Mouse (Mus musculus): ENCODE measurements at regions not wholly inside any gene's neighbourhood (a gene's known extent, or its start where the extent isn't known, plus 50 kb on each side); places are given as distances from the start of the nearest gene placed in this dataset.

GRCm38 (mm10) chr15:36881576-36881975 is 126.0 kb downstream of the Zfp706 start:
- ATAC-seq (ENCODE audit: low FRiP score, low read depth) (no peak), DNase-seq (ENCODE audit: low spot score) (no peak)
- Histone ChIP-seq H3K27me3 (ENCODE audit: control insufficient read depth, insufficient read depth, low read length) (no peaks in the 10 kb centered on the region), H3K9me3 (ENCODE audit: control insufficient read depth, low read length) (no peaks in the 10 kb centered on the region), H3K36me3 (ENCODE audit: control insufficient read depth, insufficient read depth, low read length) (no peaks in the 10 kb centered on the region), H3K4me1 (ENCODE audit: control insufficient read depth, insufficient read depth, low read length) (no peaks in the 10 kb centered on the region), H3K4me2 (replicated peaks; ENCODE audit: low read depth, low read length, severe bottlenecking) (no peak overlapping the region), H3K4me3 (replicated peaks; ENCODE audit: low read length) (no peak overlapping the region), H3K27ac (replicated peaks; ENCODE audit: low read depth, low read length) (no peak overlapping the region), H3K9ac (ENCODE audit: low read depth, low read length, severe bottlenecking) (no peak overlapping the region)
- WGBS = 68% methylated on average over 2 of the region's 2 CpGs
- no peak for TF ChIP-seq POLR2A (IDR thresholded peaks at IDR 0.05; ENCODE audit: borderline replicate concordance, extremely low read depth, insufficient read depth, insufficient read length)

- DNase-seq (ENCODE audit: low spot score) (no peak), ATAC-seq (ENCODE audit: low FRiP score, low read depth) (no peak)
- Histone ChIP-seq H3K36me3 (ENCODE audit: control insufficient read depth, insufficient read depth, low read length) (no peaks in the 10 kb centered on the region), H3K4me2 (replicated peaks; ENCODE audit: low read depth, low read length, severe bottlenecking) (no peak overlapping the region), H3K27me3 (ENCODE audit: control insufficient read depth, insufficient read depth, low read length) (no peaks in the 10 kb centered on the region), H3K4me3 (replicated peaks; ENCODE audit: low read length) (no peak overlapping the region), H3K9me3 (ENCODE audit: control insufficient read depth, low read length) (no peaks in the 10 kb centered on the region), H3K4me1 (ENCODE audit: control insufficient read depth, insufficient read depth, low read length) (no peaks in the 10 kb centered on the region), H3K9ac (ENCODE audit: low read depth, low read length, severe bottlenecking) (no peak overlapping the region), H3K27ac (replicated peaks; ENCODE audit: low read depth, low read length) (no peak overlapping the region)
- WGBS = 93% methylated on average over 3 of the region's 3 CpGs
- TF ChIP-seq POLR2A (IDR thresholded peaks at IDR 0.05; ENCODE audit: borderline replicate concordance, extremely low read depth, insufficient read depth, insufficient read length) = no peak
Measured at GRCm38 (mm10) chr15:36880602-36881001, 127.0 kb downstream of the Zfp706 start.

- Histone ChIP-seq H3K4me1 (ENCODE audit: control insufficient read depth, insufficient read depth, low read length) (no peaks in the 10 kb centered on the region), H3K9me3 (ENCODE audit: control insufficient read depth, low read length) (no peaks in the 10 kb centered on the region), H3K36me3 (ENCODE audit: control insufficient read depth, insufficient read depth, low read length) (no peaks in the 10 kb centered on the region), H3K9ac (ENCODE audit: low read depth, low read length, severe bottlenecking) (no peak overlapping the region), H3K27me3 (ENCODE audit: control insufficient read depth, insufficient read depth, low read length) (no peaks in the 10 kb centered on the region), H3K27ac (replicated peaks; ENCODE audit: low read depth, low read length) (no peak overlapping the region), H3K4me3 (replicated peaks; ENCODE audit: low read length) (no peak overlapping the region), H3K4me2 (replicated peaks; ENCODE audit: low read depth, low read length, severe bottlenecking) (no peak overlapping the region)
- DNase-seq (ENCODE audit: low spot score) (no peak), ATAC-seq (ENCODE audit: low FRiP score, low read depth) (no peak)
- no peak for TF ChIP-seq POLR2A (IDR thresholded peaks at IDR 0.05; ENCODE audit: borderline replicate concordance, extremely low read depth, insufficient read depth, insufficient read length)
- WGBS = 85% methylated on average over 7 of the region's 7 CpGs
Measured at GRCm38 (mm10) chr15:36879587-36879986, 128.0 kb downstream of the Zfp706 start.

GRCm38 (mm10) chr15:36878960-36879359 is 128.6 kb downstream of the Zfp706 start:
- ATAC-seq (ENCODE audit: low FRiP score, low read depth) = no peak

GRCm38 (mm10) chr15:36878276-36878675 is 129.3 kb downstream of the Zfp706 start:
- Histone ChIP-seq H3K27ac (replicated peaks; ENCODE audit: low read depth, low read length) (no peak overlapping the region), H3K9ac (ENCODE audit: low read depth, low read length, severe bottlenecking) (no peak overlapping the region), H3K27me3 (ENCODE audit: control insufficient read depth, insufficient read depth, low read length) (no peaks in the 10 kb centered on the region), H3K4me2 (replicated peaks; ENCODE audit: low read depth, low read length, severe bottlenecking) (no peak overlapping the region), H3K36me3 (ENCODE audit: control insufficient read depth, insufficient read depth, low read length) (no peaks in the 10 kb centered on the region), H3K4me3 (replicated peaks; ENCODE audit: low read length) (no peak overlapping the region), H3K4me1 (ENCODE audit: control insufficient read depth, insufficient read depth, low read length) (peaks cover 7% of the 10 kb centered on the region; the same call in 1 of the 2 replicates), H3K9me3 (ENCODE audit: control insufficient read depth, low read length) (no peaks in the 10 kb centered on the region)
- no peak for ATAC-seq (ENCODE audit: low FRiP score, low read depth)
- no peak for TF ChIP-seq POLR2A (IDR thresholded peaks at IDR 0.05; ENCODE audit: borderline replicate concordance, extremely low read depth, insufficient read depth, insufficient read length)
- no peak for DNase-seq (ENCODE audit: low spot score)
- WGBS = 77% methylated on average over 3 of the region's 3 CpGs

More at GRCm38 (mm10) chr15:36878960-36879359, 128.6 kb downstream of the Zfp706 start:
- 42% methylated on average over 5 of the region's 5 CpGs for WGBS
- no peak overlapping the region for H3K9ac ChIP-seq (ENCODE audit: low read depth, low read length, severe bottlenecking)
- TF ChIP-seq POLR2A (IDR thresholded peaks at IDR 0.05; ENCODE audit: borderline replicate concordance, extremely low read depth, insufficient read depth, insufficient read length) = no peak
- no peaks in the 10 kb centered on the region for H3K9me3 ChIP-seq (ENCODE audit: control insufficient read depth, low read length)
- H3K27me3 ChIP-seq (ENCODE audit: control insufficient read depth, insufficient read depth, low read length) = no peaks in the 10 kb centered on the region
- H3K4me2 ChIP-seq (replicated peaks; ENCODE audit: low read depth, low read length, severe bottlenecking) = no peak overlapping the region
- no peak overlapping the region for H3K4me3 ChIP-seq (replicated peaks; ENCODE audit: low read length)
- H3K27ac ChIP-seq (replicated peaks; ENCODE audit: low read depth, low read length) = no peak overlapping the region
- no peak for DNase-seq (ENCODE audit: low spot score)
- no peaks in the 10 kb centered on the region for H3K36me3 ChIP-seq (ENCODE audit: control insufficient read depth, insufficient read depth, low read length)
- H3K4me1 ChIP-seq (ENCODE audit: control insufficient read depth, insufficient read depth, low read length) = no peaks in the 10 kb centered on the region; the same call in 1 of the 2 replicates

GRCm38 (mm10) chr15:36877501-36877900 is 130.1 kb downstream of the Zfp706 start:
- no peak for ATAC-seq (ENCODE audit: low FRiP score, low read depth)
- H3K27me3 ChIP-seq (ENCODE audit: control insufficient read depth, insufficient read depth, low read length) = no peaks in the 10 kb centered on the region
- no peak overlapping the region for H3K4me2 ChIP-seq (replicated peaks; ENCODE audit: low read depth, low read length, severe bottlenecking)
- TF ChIP-seq POLR2A (IDR thresholded peaks at IDR 0.05; ENCODE audit: borderline replicate concordance, extremely low read depth, insufficient read depth, insufficient read length) = no peak
- H3K9me3 ChIP-seq (ENCODE audit: control insufficient read depth, low read length) = no peaks in the 10 kb centered on the region
- no peaks in the 10 kb centered on the region for H3K36me3 ChIP-seq (ENCODE audit: control insufficient read depth, insufficient read depth, low read length)
- H3K4me1 ChIP-seq (ENCODE audit: control insufficient read depth, insufficient read depth, low read length) = peaks cover 11% of the 10 kb centered on the region
- H3K27ac ChIP-seq (replicated peaks; ENCODE audit: low read depth, low read length) = no peak overlapping the region
- WGBS = 66% methylated on average over 7 of the region's 7 CpGs
- DNase-seq (ENCODE audit: low spot score) = peak; percentile 42
- H3K9ac ChIP-seq (ENCODE audit: low read depth, low read length, severe bottlenecking) = no peak overlapping the region
- H3K4me3 ChIP-seq (replicated peaks; ENCODE audit: low read length) = no peak overlapping the region

Data from limb, embryonic 14.5 days (tissue).